Mouse (Mus musculus): ENCODE data around the gene Mien1. TPM values are rescaled to one million over a fixed set of nuclear protein-coding genes. Genes with fewer than 3 reads are reported as not detected.

The Mien1 gene
- total RNA-seq (2023), result 10 to 100 TPM; 36.4 to 39.4 TPM

GRCm38 (mm10) chr11:98438331-98439158 lies at the start of gene Mien1:
Mien1 (minus strand) TSS chr11:98438991.

DNA sequence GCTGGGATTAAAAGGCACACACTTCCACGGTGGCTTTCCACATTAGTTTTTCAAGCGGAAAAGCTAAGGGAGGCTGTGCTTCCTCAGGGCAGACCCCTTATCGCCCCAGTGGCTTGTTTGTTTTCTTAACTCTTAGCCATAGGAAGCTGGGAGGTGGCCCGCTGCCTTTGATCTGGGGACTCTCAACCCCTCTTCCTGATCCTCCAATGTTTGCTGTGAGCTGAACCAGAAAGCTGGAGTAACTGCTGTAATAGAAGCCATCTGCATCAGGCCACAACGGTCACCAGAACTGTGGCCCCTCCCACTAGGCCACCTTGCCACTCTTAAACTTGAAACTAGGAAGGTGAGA lies 7.4 kb upstream of the Mien1 start, which contains the start of gene Grb7:
TSS of gene Grb7 (plus strand) at position 182 of the 349 bp plus-strand sequence.

DNA sequence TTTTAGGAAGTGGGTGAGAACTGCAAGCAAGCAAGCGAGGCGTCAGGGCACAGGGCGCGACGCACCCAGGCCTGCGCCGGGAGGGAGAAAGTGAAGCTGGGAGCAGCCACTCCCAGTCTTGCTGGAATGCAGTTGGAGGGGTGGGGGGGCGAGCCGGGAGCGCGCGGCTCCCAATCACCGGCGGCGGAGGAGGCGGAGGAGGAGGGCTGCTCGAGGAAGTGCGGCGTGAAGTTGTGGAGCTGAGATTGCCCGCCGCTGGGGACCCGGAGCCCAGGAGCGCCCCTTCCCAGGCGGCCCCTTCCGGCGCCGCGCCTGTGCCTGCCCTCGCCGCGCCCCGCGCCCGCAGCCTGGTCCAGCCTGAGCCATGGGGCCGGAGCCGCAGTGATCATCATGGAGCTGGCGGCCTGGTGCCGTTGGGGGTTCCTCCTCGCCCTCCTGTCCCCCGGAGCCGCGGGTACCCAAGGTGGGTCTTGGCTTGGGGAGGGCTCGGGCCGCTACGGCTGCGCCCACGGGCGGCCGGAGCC lies 26.5 kb downstream of the Mien1 start, which contains the start of gene Erbb2:
TSS of gene Erbb2 (plus strand) at position 198 of the 524 bp plus-strand sequence.

DNA sequence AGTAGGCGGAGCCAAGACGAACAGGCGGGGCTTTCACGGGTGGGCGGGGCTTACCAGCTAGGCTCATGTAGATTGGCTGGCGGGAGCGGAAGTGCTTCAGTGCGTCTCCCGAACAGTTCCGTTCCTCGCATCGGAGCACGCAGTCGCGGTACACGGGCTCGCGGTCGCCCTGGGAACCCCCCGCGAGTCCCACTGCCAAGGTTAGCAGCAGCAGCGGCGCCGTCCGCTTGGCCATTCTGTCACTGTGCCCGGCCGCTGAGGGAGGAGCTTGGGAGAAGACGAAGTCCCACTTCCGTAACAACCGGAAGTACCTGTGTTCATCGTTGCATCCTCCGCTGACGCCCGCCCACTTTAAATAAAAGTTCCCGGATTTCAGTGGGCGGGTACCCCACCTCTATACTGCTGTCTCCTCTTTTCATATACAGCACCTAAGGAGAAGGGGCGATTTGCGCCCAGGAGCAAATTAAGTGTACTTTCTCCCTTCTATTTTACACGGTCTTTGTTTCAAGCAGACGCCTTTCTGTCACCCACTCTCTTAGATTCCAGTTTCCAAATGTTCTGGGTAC lies 38.5 kb downstream of the Mien1 start, which contains the start of gene Pgap3:
TSS of gene Pgap3 (minus strand) at position 330 of the 566 bp plus-strand sequence.

Other genes starting within 250 kb of the Mien1 start
- 10 to 100 TPM; 34.2 to 40.5 TPM for gene Med1, start 245.7 kb downstream of the Mien1 start, total RNA-seq (2023)
- 10 to 100 TPM; 69.7 to 77.0 TPM for gene Cdk12, start 235.9 kb downstream of the Mien1 start, total RNA-seq (2023)
- not detected for gene Neurod2, start 109.3 kb downstream of the Mien1 start, total RNA-seq (2023)
- gene Ppp1r1b, start 90.6 kb downstream of the Mien1 start, total RNA-seq (2023), result not detected
- 10 to 100 TPM; 50.6 to 53.9 TPM for gene Stard3, start 80.6 kb downstream of the Mien1 start, total RNA-seq (2023)
- under 1 TPM in 1 of 2 experiments, not detected in 1; 0.50 TPM for gene Tcap, start 55.2 kb downstream of the Mien1 start, total RNA-seq (2023)
- gene Pnmt, start 52.5 kb downstream of the Mien1 start, total RNA-seq (2023), result not detected
- gene Pgap3, start 38.5 kb downstream of the Mien1 start, total RNA-seq (2023), result 1 to 10 TPM; 2.3 to 3.6 TPM
- gene Erbb2, start 26.5 kb downstream of the Mien1 start, total RNA-seq (2023), result under 1 TPM in 1 of 2 experiments, not detected in 1; 0.13 TPM
- gene Grb7, start 7.4 kb upstream of the Mien1 start, total RNA-seq (2023), result not detected
- gene Ikzf3, start 107.0 kb upstream of the Mien1 start, total RNA-seq (2023), result 1 to 10 TPM; 3.0 to 3.1 TPM
- gene Zpbp2, start 112.1 kb upstream of the Mien1 start, total RNA-seq (2023), result under 1 TPM in 1 of 2 experiments, not detected in 1; 0.33 TPM
- 10 to 100 TPM in 1 of 2 experiments, 1 to 10 TPM in 1; 8.6 to 11.0 TPM for gene Ormdl3, start 148.4 kb upstream of the Mien1 start, total RNA-seq (2023)
- gene Lrrc3c, start 159.3 kb upstream of the Mien1 start, total RNA-seq (2023), result not detected
- gene Gm12355, start 186.7 kb upstream of the Mien1 start, total RNA-seq (2023), result 10 to 100 TPM; 19.7 to 20.5 TPM
- gene Gsdma3, start 187.4 kb upstream of the Mien1 start, total RNA-seq (2023), result under 1 TPM in 1 of 2 experiments, not detected in 1; 0.57 TPM
- not detected for gene Gsdma2, start 207.8 kb upstream of the Mien1 start, total RNA-seq (2023)
- not detected for gene Gsdma, start 225.4 kb upstream of the Mien1 start, total RNA-seq (2023)
- 10 to 100 TPM; 46.3 to 52.0 TPM for gene Psmd3, start 243.6 kb upstream of the Mien1 start, total RNA-seq (2023)